Mouse (Mus musculus): Measurements from ENCODE around the gene Tulp2. TPM values are rescaled to one million over a fixed set of nuclear protein-coding genes. Genes with fewer than 3 reads are reported as not detected.
A peak's percentile ranks its signal among the peaks of the same experiment; 100 is the strongest.

The Tulp2 gene
- polyA plus RNA-seq (2014; fragmentation: Nextera tagmentation; extraction: Ambion mirVana), result 0.15 TPM in 1 of 2 replicates, not detected in the other

DNA sequence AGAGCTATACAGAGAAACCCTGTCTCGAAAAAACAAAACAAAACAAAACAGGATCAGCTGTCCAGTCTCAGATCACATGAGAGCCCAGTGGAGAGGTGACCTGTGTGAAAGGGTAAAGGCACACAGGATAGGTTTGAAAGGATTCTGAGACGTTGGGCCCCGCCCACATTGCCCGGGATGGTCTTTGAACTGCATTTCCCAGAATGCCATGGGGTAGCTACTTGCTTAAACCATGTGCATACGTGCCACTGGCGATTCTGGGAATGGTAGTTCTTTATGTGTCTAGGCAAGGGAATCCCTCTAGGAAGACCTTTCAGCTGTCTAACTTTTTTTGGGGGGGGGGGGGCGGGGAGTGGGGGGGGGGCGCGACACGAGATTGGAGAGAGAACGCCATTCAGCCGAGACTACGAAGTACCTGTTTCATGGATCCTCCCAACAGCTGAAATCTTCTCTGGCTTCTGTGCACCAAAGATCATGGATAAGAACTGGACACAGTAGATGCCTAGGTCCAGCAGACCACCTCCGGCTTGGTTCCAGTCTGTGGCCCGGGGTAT is at the start of gene Tulp2:
Gene Tulp2 (plus strand): TSS at position 504 of the 554 bp plus-strand sequence.
- DNase-seq (ENCODE audit: low spot score), result peak; percentile 87
- no peak within 1 kb of the TSS for H3K4me3 ChIP-seq (ENCODE audit: low read depth, low read length)
- no peaks in the 10 kb centered on the region for H3K36me3 ChIP-seq (ENCODE audit: control insufficient read depth, insufficient read depth, low read length)
- ATAC-seq, result peak; percentile 91
- no peak within 1 kb of the TSS for H3K9ac ChIP-seq (ENCODE audit: low read length)
- WGBS, result 56% methylated on average over 15 of the region's 15 CpGs
- no peaks in the 10 kb centered on the region for H3K4me1 ChIP-seq (ENCODE audit: control insufficient read depth, insufficient read depth, low read length)
- H3K27me3 ChIP-seq (replicated peaks; ENCODE audit: control insufficient read depth, insufficient read depth, low read length), result no peaks in the 10 kb centered on the region
- H3K4me2 ChIP-seq (ENCODE audit: low read length), result no peak within 1 kb of the TSS
- H3K27ac ChIP-seq (ENCODE audit: low read depth, low read length), result no peak within 1 kb of the TSS
- no peaks in the 10 kb centered on the region for H3K9me3 ChIP-seq (replicated peaks; ENCODE audit: control insufficient read depth, low read length)

DNA sequence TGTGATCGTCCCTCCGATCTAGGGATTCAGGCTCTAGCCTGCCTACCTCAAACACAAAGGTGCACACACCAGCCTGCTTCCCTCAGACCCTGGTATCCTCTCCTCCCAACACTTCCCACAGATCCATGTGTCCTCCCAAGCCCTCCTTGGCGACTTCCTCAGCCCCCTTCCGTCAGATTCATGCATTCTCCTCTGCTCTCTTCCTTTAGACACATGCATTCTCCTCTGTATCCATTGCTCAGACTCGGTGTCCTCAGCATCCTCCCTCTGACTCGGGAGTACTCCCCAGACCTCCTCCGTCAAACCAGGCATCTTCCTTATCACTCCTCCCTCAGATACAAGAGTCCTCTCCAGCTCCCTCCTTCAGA is 47.9 kb upstream of the Tulp2 start:
- peaks cover 18% of the 10 kb centered on the region for H3K4me1 ChIP-seq (ENCODE audit: control insufficient read depth, insufficient read depth, low read length)
- H3K36me3 ChIP-seq (ENCODE audit: control insufficient read depth, insufficient read depth, low read length), result peaks cover 32% of the 10 kb centered on the region
- H3K4me2 ChIP-seq (ENCODE audit: low read length), result peak overlapping the region; percentile 90
- no peaks in the 10 kb centered on the region for H3K9me3 ChIP-seq (replicated peaks; ENCODE audit: control insufficient read depth, low read length)
- H3K27me3 ChIP-seq (replicated peaks; ENCODE audit: control insufficient read depth, insufficient read depth, low read length), result no peaks in the 10 kb centered on the region
- H3K27ac ChIP-seq (ENCODE audit: low read depth, low read length), result peak overlapping the region; percentile 87
- DNase-seq (ENCODE audit: low spot score) (no peak), ATAC-seq (no peak; the same call in 1 of the 2 replicates)
- H3K9ac ChIP-seq (ENCODE audit: low read length), result peak overlapping the region; percentile 83
- 0% methylated on average over 7 of the region's 7 CpGs for WGBS
- H3K4me3 ChIP-seq (ENCODE audit: low read depth, low read length), result peak overlapping the region; percentile 77

DNA sequence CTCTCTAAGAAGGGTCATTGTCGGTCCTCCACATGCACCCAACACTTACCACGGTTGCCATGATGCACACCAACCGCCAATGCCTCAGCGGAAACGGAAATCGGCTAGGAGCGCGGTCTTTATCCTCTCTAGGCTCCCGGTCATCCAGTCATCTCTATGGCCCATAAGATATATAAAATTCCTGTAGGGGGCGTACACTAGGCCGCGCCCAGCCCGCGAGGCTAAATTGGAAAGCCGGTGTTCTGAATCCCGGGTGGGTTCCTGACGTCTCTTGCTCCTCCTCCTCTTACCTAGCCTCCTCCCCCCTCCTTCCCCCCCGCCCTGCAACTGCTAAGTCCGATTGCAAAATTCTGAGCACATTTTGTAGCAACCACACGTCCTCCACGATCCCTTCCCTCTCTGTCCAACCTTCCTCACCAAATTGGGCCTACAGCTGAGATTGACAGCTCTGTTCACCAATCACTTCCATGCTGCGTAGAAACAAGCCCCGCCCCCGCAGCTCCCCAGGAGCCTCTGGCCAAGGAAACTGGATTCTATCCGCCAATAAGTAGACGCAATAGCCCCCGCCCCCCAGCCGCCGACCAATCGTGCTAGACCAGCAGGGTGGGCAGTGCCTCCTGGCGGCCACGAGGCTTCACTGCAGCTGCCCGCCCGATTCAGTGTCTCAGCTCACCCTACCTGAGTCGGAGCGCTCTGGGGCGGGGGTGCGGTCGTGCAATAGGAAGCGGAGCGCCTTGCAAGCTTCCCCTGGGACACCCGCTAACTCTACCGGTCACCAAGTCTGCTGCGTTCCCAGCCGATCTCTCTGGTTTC is 47.3 kb upstream of the Tulp2 start, which contains the start of gene Gys1:
Gene Gys1 (plus strand): TSS at position 642 of the 813 bp plus-strand sequence.
- H3K27me3 ChIP-seq (replicated peaks; ENCODE audit: control insufficient read depth, insufficient read depth, low read length), result no peaks in the 10 kb centered on the region
- peaks cover 18% of the 10 kb centered on the region for H3K4me1 ChIP-seq (ENCODE audit: control insufficient read depth, insufficient read depth, low read length)
- H3K4me3 ChIP-seq (ENCODE audit: low read depth, low read length), result peak within 1 kb of the TSS; percentile 77
- H3K27ac ChIP-seq (ENCODE audit: low read depth, low read length), result peak within 1 kb of the TSS; percentile 87
- peak; percentile 100 for DNase-seq (ENCODE audit: low spot score)
- WGBS, result under 1% methylated on average over 45 of the region's 45 CpGs
- H3K36me3 ChIP-seq (ENCODE audit: control insufficient read depth, insufficient read depth, low read length), result peaks cover 28% of the 10 kb centered on the region
- ATAC-seq, result peak; percentile 98
- H3K9ac ChIP-seq (ENCODE audit: low read length), result peak within 1 kb of the TSS; percentile 83
- no peaks in the 10 kb centered on the region for H3K9me3 ChIP-seq (replicated peaks; ENCODE audit: control insufficient read depth, low read length)
- peak within 1 kb of the TSS; percentile 90 for H3K4me2 ChIP-seq (ENCODE audit: low read length)

DNA sequence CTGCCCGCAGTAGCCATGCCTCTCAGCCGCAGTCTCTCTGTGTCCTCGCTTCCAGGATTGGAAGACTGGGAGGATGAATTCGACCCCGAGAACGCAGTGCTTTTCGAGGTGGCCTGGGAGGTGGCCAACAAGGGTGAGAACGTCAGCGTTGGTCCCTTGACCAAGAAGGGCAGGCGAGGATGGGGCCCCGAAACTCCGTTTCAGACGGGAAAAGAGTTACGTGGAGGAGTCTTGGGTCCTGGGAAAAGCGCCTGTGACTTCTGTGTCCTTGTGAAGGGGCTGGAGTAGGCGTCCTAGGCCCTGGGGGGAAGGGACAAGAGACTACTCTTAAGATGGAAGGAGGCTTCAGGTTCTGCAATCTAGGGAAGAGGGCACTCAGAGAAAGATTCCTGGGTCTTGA is 46.6 kb upstream of the Tulp2 start:
- Histone ChIP-seq H3K9me3 (replicated peaks; ENCODE audit: control insufficient read depth, low read length) (no peaks in the 10 kb centered on the region), H3K9ac (ENCODE audit: low read length) (peak overlapping the region; percentile 71), H3K36me3 (ENCODE audit: control insufficient read depth, insufficient read depth, low read length) (peaks cover 27% of the 10 kb centered on the region), H3K27me3 (replicated peaks; ENCODE audit: control insufficient read depth, insufficient read depth, low read length) (no peaks in the 10 kb centered on the region), H3K27ac (ENCODE audit: low read depth, low read length) (0 out of 2 replicates have a peak overlapping the region, but pooled peaks have one; percentile 6), H3K4me3 (ENCODE audit: low read depth, low read length) (peak overlapping the region; percentile 77), H3K4me1 (ENCODE audit: control insufficient read depth, insufficient read depth, low read length) (peaks cover 18% of the 10 kb centered on the region), H3K4me2 (ENCODE audit: low read length) (peak overlapping the region; percentile 63)
- DNase-seq (ENCODE audit: low spot score), result no peak
- no peak for ATAC-seq
- 4% methylated on average over 16 of the region's 16 CpGs for WGBS

DNA sequence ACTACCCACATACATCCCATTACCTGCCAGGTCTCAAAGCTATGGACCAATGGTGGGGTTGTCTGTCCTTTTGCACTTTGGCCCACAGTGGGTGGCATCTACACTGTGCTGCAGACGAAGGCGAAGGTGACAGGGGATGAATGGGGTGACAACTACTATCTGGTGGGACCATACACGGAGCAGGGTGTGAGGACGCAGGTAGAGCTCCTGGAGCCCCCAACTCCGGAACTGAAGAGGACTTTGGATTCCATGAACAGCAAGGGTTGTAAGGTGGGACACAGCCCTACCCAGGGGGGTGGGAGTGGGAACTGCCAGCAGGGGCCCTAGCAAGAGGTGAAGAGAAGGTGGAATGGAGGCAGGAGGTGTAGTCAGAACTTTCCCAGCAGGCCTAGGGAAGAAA is 45.2 kb upstream of the Tulp2 start:
- Histone ChIP-seq H3K4me1 (ENCODE audit: control insufficient read depth, insufficient read depth, low read length) (peaks cover 18% of the 10 kb centered on the region), H3K27me3 (replicated peaks; ENCODE audit: control insufficient read depth, insufficient read depth, low read length) (no peaks in the 10 kb centered on the region), H3K36me3 (ENCODE audit: control insufficient read depth, insufficient read depth, low read length) (peaks cover 21% of the 10 kb centered on the region), H3K4me3 (ENCODE audit: low read depth, low read length) (no peak overlapping the region), H3K9me3 (replicated peaks; ENCODE audit: control insufficient read depth, low read length) (no peaks in the 10 kb centered on the region), H3K27ac (ENCODE audit: low read depth, low read length) (no peak overlapping the region), H3K4me2 (ENCODE audit: low read length) (no peak overlapping the region), H3K9ac (ENCODE audit: low read length) (no peak overlapping the region)
- WGBS, result 94% methylated on average over 5 of the region's 5 CpGs
- DNase-seq (ENCODE audit: low spot score) (no peak), ATAC-seq (no peak)

DNA sequence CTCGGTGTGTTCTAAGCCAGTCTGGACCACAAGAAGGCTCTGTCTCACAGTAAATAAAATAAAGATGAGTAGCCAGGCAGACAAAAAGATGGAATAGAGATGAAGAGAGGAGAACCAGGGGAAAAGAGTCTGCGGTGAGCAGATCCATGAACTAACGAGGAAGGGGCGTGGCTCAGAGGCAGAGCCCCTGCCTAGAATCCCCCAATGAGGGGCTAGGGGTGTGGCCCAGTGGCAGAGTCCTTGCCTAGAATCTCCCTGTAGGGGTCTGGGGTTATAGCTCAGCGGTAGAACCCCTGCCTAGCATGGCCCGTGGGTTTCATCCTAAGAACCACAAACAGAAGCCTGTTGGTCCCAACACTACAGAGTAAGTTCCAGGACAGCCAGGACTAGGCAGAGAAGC is 44.6 kb upstream of the Tulp2 start:
- ATAC-seq, result no peak
- 21% methylated on average over 6 of the region's 6 CpGs for WGBS
- Histone ChIP-seq H3K9me3 (replicated peaks; ENCODE audit: control insufficient read depth, low read length) (no peaks in the 10 kb centered on the region), H3K27me3 (replicated peaks; ENCODE audit: control insufficient read depth, insufficient read depth, low read length) (no peaks in the 10 kb centered on the region), H3K9ac (ENCODE audit: low read length) (no peak overlapping the region), H3K27ac (ENCODE audit: low read depth, low read length) (no peak overlapping the region), H3K4me2 (ENCODE audit: low read length) (no peak overlapping the region), H3K4me1 (ENCODE audit: control insufficient read depth, insufficient read depth, low read length) (peaks cover 18% of the 10 kb centered on the region), H3K36me3 (ENCODE audit: control insufficient read depth, insufficient read depth, low read length) (peaks cover 18% of the 10 kb centered on the region), H3K4me3 (ENCODE audit: low read depth, low read length) (no peak overlapping the region)
- DNase-seq (ENCODE audit: low spot score), result no peak

DNA sequence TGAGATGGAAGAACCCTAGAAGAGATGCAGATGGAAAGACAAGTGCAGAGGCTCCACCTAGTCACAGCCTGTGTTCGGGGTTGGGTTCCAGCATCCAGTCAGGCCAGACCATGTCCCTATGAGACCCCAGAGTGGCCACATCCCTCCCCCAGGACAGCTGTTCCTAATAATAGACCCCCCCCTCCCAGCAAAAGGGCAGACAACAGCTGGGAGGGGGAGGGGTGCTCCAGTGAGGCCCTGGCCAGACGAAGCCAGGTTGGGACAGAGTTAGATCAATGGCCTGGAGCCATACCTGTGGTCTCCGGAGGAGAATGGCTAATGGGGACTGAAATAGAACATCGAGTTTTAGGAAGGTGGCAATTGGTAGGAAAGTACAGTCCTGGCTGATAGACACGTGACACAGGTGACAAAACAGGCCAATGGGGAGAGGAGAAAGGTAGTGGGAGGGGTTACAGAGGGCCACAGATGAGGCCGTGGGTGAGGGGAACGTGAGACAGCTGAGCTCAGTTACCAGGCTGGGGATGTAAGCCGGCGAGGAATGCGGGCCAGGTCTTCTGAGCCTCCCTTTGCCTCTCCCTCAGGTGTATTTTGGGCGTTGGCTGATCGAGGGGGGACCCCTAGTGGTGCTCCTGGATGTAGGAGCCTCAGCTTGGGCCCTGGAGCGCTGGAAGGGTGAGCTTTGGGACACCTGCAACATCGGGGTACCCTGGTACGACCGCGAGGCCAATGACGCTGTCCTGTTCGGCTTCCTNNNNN is 44.0 kb upstream of the Tulp2 start, which contains the start of gene Ruvbl2:
Gene Ruvbl2 (minus strand): TSS at position 576 of the 756 bp plus-strand sequence.
- H3K27ac ChIP-seq (ENCODE audit: low read depth, low read length), result no peak within 1 kb of the TSS
- H3K9ac ChIP-seq (ENCODE audit: low read length), result no peak within 1 kb of the TSS
- peaks cover 18% of the 10 kb centered on the region for H3K4me1 ChIP-seq (ENCODE audit: control insufficient read depth, insufficient read depth, low read length)
- DNase-seq (ENCODE audit: low spot score) (no peak), ATAC-seq (no peak)
- H3K36me3 ChIP-seq (ENCODE audit: control insufficient read depth, insufficient read depth, low read length), result peaks cover 21% of the 10 kb centered on the region; the same call in 1 of the 2 replicates
- H3K27me3 ChIP-seq (replicated peaks; ENCODE audit: control insufficient read depth, insufficient read depth, low read length), result no peaks in the 10 kb centered on the region
- no peak within 1 kb of the TSS for H3K4me3 ChIP-seq (ENCODE audit: low read depth, low read length)
- H3K4me2 ChIP-seq (ENCODE audit: low read length), result no peak within 1 kb of the TSS
- H3K9me3 ChIP-seq (replicated peaks; ENCODE audit: control insufficient read depth, low read length), result no peaks in the 10 kb centered on the region
- WGBS, result 20% methylated on average over 19 of the region's 19 CpGs

DNA sequence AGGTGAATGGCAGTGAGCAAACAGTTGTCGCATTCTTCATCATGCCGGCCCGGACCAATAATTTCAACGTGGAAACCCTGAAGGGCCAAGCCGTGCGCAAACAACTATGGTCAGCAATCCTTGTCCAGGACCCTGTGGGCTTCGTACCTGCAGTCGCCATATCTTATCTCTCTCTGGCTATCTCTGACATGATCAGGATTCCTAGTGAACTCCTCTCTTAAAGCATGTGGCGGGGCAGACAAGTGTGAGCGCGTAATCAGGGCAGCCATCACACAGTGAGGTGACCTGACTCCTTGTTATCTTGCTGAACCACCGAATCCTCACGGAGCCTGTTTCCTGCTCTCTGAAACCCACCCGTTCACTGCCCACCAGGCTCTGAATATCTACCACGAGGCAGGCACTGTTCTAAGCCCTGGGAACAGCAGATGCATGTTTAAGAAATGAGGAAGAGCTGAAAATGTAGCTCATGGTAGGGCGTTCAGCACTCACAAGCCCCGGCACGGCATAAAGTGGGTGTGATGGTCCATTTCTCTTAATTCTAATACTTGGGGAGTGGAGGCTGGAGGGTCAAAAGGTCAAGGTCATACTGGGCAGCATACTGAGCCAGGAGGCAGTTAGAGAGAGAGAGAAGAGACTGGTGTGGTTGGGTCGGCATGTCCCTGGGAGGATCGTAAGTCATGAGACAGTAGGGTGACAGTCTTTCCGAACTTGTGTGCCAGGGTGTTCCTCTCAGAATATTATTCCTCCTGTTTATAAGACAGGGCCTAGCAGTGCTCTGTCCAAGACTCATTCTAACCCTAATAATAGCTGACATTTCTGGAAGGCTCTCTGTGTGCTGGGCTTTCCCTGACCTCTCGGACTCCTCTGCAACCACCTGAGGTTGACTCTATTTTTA is 37.9 kb upstream of the Tulp2 start:
- no peak overlapping the region for H3K9ac ChIP-seq (ENCODE audit: low read length)
- 89% methylated on average over 22 of the region's 22 CpGs for WGBS
- no peak overlapping the region for H3K27ac ChIP-seq (ENCODE audit: low read depth, low read length)
- no peaks in the 10 kb centered on the region for H3K27me3 ChIP-seq (replicated peaks; ENCODE audit: control insufficient read depth, insufficient read depth, low read length)
- H3K9me3 ChIP-seq (replicated peaks; ENCODE audit: control insufficient read depth, low read length), result no peaks in the 10 kb centered on the region
- no peak overlapping the region for H3K4me3 ChIP-seq (ENCODE audit: low read depth, low read length)
- ATAC-seq (no peak), DNase-seq (ENCODE audit: low spot score) (no peak)
- no peak overlapping the region for H3K4me2 ChIP-seq (ENCODE audit: low read length)
- H3K36me3 ChIP-seq (ENCODE audit: control insufficient read depth, insufficient read depth, low read length), result peaks cover 53% of the 10 kb centered on the region; the same call in 1 of the 2 replicates
- no peaks in the 10 kb centered on the region for H3K4me1 ChIP-seq (ENCODE audit: control insufficient read depth, insufficient read depth, low read length)

Measured in forebrain, embryonic 14.5 days (tissue).